In the genomic region with DNA sequence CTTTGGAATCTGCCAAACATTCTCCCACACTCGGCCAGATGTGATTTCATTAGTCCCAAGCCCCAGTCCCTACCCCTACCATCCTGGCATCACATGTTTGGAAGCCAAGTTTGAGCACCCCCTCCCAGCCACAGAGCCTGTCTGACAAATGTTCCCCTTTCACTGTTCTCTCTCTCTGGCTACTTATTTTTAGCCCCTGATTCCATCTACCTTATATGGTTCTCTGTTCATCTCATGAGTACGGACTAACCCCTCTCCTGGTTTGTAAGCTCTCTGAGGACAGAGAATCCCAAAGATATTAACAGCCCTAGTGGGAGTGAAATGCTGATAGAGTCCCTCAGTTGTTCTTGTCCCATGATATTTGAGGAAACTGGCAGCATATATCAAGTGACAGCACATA, we compare ENCODE assay signal across 21 mouse cellular contexts. TPM values are rescaled to one million over a fixed set of nuclear protein-coding genes. Genes with fewer than 3 reads are reported as not detected.
A peak's percentile ranks its signal among the peaks of the same experiment; 100 is the strongest.
DNase-seq lines count a peak whose midpoint lies in the region; ATAC-seq and TF ChIP-seq lines count a peak whose summit lies in the region.
"Had no signal": no experiment of that assay in that cellular context is flagged by ENCODE, and none has a peak within 500 bp of the region (broad histone marks: within the 10 kb centered on the region; RNA-seq: fewer than 3 reads in every experiment).

No protein-coding gene starts in this region.

- no peak overlapping the region for H3K4me3 ChIP-seq in limb, embryonic 14.5 days (replicated peaks; ENCODE audit: low read length)
- no peak overlapping the region for H3K4me3 ChIP-seq in limb, embryonic 10.5 days
- no peak overlapping the region for H3K4me3 ChIP-seq in layer of hippocampus, adult 2 months
- H3K4me3 ChIP-seq in hindbrain, embryonic 11.5 days (ENCODE audit: low read depth, low read length), result no peak overlapping the region
- no peak overlapping the region for H3K4me3 ChIP-seq in lung, postnatal 0 days (ENCODE audit: low read depth, low read length)
- no peak overlapping the region for H3K4me3 ChIP-seq in lung, adult 2 months (replicated peaks; ENCODE audit: extremely low read depth, low read depth, low read length)
- H3K4me3 ChIP-seq: kidney, embryonic 15.5 days; limb, embryonic 13.5 days; midbrain, embryonic 12.5 days; neural tube, embryonic 13.5 days had no signal

- TF ChIP-seq EP300 in lung, postnatal 0 days (IDR thresholded peaks at IDR 0.05), result no peak

- 71% methylated on average over 2 of the region's 2 CpGs for WGBS in limb, embryonic 14.5 days
- 90% methylated on average over 2 of the region's 2 CpGs for WGBS in limb, embryonic 10.5 days
- WGBS in hindbrain, embryonic 11.5 days, result 85% methylated on average over 2 of the region's 2 CpGs
- WGBS in lung, postnatal 0 days, result 74% methylated on average over 2 of the region's 2 CpGs
- 85% methylated on average over 2 of the region's 2 CpGs for WGBS in lung, adult 2 months

- H3K9ac ChIP-seq in limb, embryonic 14.5 days (ENCODE audit: low read depth, low read length, severe bottlenecking), result no peak overlapping the region
- H3K9ac ChIP-seq in hindbrain, embryonic 11.5 days (ENCODE audit: low read depth, low read length), result no peak overlapping the region
- H3K9ac ChIP-seq in lung, postnatal 0 days (replicated peaks; ENCODE audit: low read depth), result no peak overlapping the region
- H3K9ac ChIP-seq: kidney, embryonic 15.5 days; limb, embryonic 13.5 days; liver, embryonic 14.5 days; midbrain, embryonic 12.5 days; neural tube, embryonic 13.5 days had no signal

- intact Hi-C loops in heart, postnatal 36 days (cut with DNase I), result no loop called here

- no peaks in the 10 kb centered on the region for H3K9me3 ChIP-seq in limb, embryonic 14.5 days (ENCODE audit: control insufficient read depth, low read length)
- no peaks in the 10 kb centered on the region for H3K9me3 ChIP-seq in limb, embryonic 10.5 days (replicated peaks)
- H3K9me3 ChIP-seq in hindbrain, embryonic 11.5 days (ENCODE audit: control insufficient read depth, low read length), result no peaks in the 10 kb centered on the region
- H3K9me3 ChIP-seq in lung, postnatal 0 days (ENCODE audit: low read length), result no peaks in the 10 kb centered on the region
- H3K9me3 ChIP-seq: kidney, embryonic 15.5 days; limb, embryonic 13.5 days; midbrain, embryonic 12.5 days; neural tube, embryonic 13.5 days had no signal

- H3K4me2 ChIP-seq in limb, embryonic 14.5 days (replicated peaks; ENCODE audit: low read depth, low read length, severe bottlenecking), result no peak overlapping the region
- no peak overlapping the region for H3K4me2 ChIP-seq in hindbrain, embryonic 11.5 days (replicated peaks; ENCODE audit: low read depth, low read length)
- no peak overlapping the region for H3K4me2 ChIP-seq in lung, postnatal 0 days (replicated peaks; ENCODE audit: low read depth, low read length)
- H3K4me2 ChIP-seq: kidney, embryonic 15.5 days; limb, embryonic 13.5 days; midbrain, embryonic 12.5 days; neural tube, embryonic 13.5 days had no signal

- ATAC-seq in limb, embryonic 14.5 days (ENCODE audit: low FRiP score, low read depth), result peak; percentile 35; the same call in 1 of the 2 replicates
- no peak for ATAC-seq in hindbrain, embryonic 11.5 days (ENCODE audit: low FRiP score)
- ATAC-seq in lung, postnatal 0 days, result no peak
- ATAC-seq: hindbrain, embryonic 16.5 days; intestine, postnatal 0 days had no signal

- peaks cover 11% of the 10 kb centered on the region for H3K4me1 ChIP-seq in limb, embryonic 14.5 days (ENCODE audit: control insufficient read depth, insufficient read depth, low read length)
- no peaks in the 10 kb centered on the region for H3K4me1 ChIP-seq in limb, embryonic 10.5 days
- no peaks in the 10 kb centered on the region for H3K4me1 ChIP-seq in hindbrain, embryonic 11.5 days (replicated peaks; ENCODE audit: control insufficient read depth, insufficient read depth, low read length)
- H3K4me1 ChIP-seq in lung, postnatal 0 days (ENCODE audit: insufficient read depth, low read depth, low read length), result peaks cover 10% of the 10 kb centered on the region; the same call in 1 of the 2 replicates
- peaks cover 4% of the 10 kb centered on the region; the same call in 1 of the 2 replicates for H3K4me1 ChIP-seq in lung, adult 2 months (ENCODE audit: control insufficient read depth, insufficient read depth, low read length)
- H3K4me1 ChIP-seq: neural tube, embryonic 13.5 days had no signal

- H3K27ac ChIP-seq in limb, embryonic 14.5 days (replicated peaks; ENCODE audit: low read depth, low read length), result no peak overlapping the region
- no peak overlapping the region for H3K27ac ChIP-seq in limb, embryonic 10.5 days
- H3K27ac ChIP-seq in layer of hippocampus, adult 2 months, result peak overlapping the region; percentile 67
- no peak overlapping the region for H3K27ac ChIP-seq in hindbrain, embryonic 11.5 days (ENCODE audit: low read depth, low read length)
- H3K27ac ChIP-seq in lung, postnatal 0 days (ENCODE audit: low read length), result no peak overlapping the region
- H3K27ac ChIP-seq: kidney, embryonic 15.5 days; limb, embryonic 13.5 days; liver, embryonic 14.5 days; midbrain, embryonic 12.5 days; neural tube, embryonic 13.5 days had no signal

- TF ChIP-seq POLR2A in limb, embryonic 14.5 days (IDR thresholded peaks at IDR 0.05; ENCODE audit: borderline replicate concordance, extremely low read depth, insufficient read depth, insufficient read length), result no peak
- TF ChIP-seq POLR2A in lung, adult 2 months (IDR thresholded peaks at IDR 0.05; ENCODE audit: borderline replicate concordance, extremely low read depth, low read depth, low read length), result no peak

- DNase-seq in heart, adult 11 months, result peak; percentile 94
- DNase-seq in heart, postnatal 36 days, result no peak
- DNase-seq in limb, embryonic 14.5 days (ENCODE audit: low spot score), result no peak
- DNase-seq in limb, embryonic 10.5 days (ENCODE audit: low spot score), result no peak
- peak in 1 of 2 experiments; percentile 20 for DNase-seq in layer of hippocampus, adult 2 months (ENCODE audit: low spot score in 2 of 2)
- no peak for DNase-seq in hindbrain, embryonic 11.5 days (ENCODE audit: low spot score)
- no peak for DNase-seq in lung, postnatal 0 days (ENCODE audit: low spot score)
- no peak for DNase-seq in lung, adult 2 months
- DNase-seq: adrenal gland, postnatal 25 days; cerebellum, adult 2 months; cerebellum, postnatal 36 days; gastrocnemius, postnatal 25 days; kidney, postnatal 4 days; right cerebral cortex, postnatal 14 days had no signal

- TF ChIP-seq CTCF in layer of hippocampus, adult 2 months (conservative IDR thresholded peaks at IDR 0.05), result no peak
- no peak for TF ChIP-seq CTCF in lung, postnatal 0 days (IDR thresholded peaks at IDR 0.05)
- TF ChIP-seq CTCF in lung, adult 2 months (IDR thresholded peaks at IDR 0.05; ENCODE audit: insufficient read depth, low read length), result no peak

- H3K27me3 ChIP-seq in limb, embryonic 14.5 days (ENCODE audit: control insufficient read depth, insufficient read depth, low read length), result no peaks in the 10 kb centered on the region
- H3K27me3 ChIP-seq in limb, embryonic 10.5 days (ENCODE audit: low read depth, poor library complexity, severe bottlenecking), result no peaks in the 10 kb centered on the region
- H3K27me3 ChIP-seq in hindbrain, embryonic 11.5 days (ENCODE audit: control insufficient read depth, insufficient read depth, low read length), result no peaks in the 10 kb centered on the region
- no peaks in the 10 kb centered on the region for H3K27me3 ChIP-seq in lung, postnatal 0 days (replicated peaks; ENCODE audit: insufficient read depth, low read length)
- H3K27me3 ChIP-seq: kidney, embryonic 15.5 days; limb, embryonic 13.5 days; midbrain, embryonic 12.5 days; neural tube, embryonic 13.5 days had no signal

- no peaks in the 10 kb centered on the region for H3K36me3 ChIP-seq in limb, embryonic 14.5 days (ENCODE audit: control insufficient read depth, insufficient read depth, low read length)
- H3K36me3 ChIP-seq in limb, embryonic 10.5 days, result no peaks in the 10 kb centered on the region
- no peaks in the 10 kb centered on the region for H3K36me3 ChIP-seq in hindbrain, embryonic 11.5 days (ENCODE audit: control insufficient read depth, insufficient read depth, low read length)
- H3K36me3 ChIP-seq in lung, postnatal 0 days (ENCODE audit: insufficient read depth, low read length), result no peaks in the 10 kb centered on the region
- H3K36me3 ChIP-seq: kidney, embryonic 15.5 days; limb, embryonic 13.5 days; midbrain, embryonic 12.5 days; neural tube, embryonic 13.5 days had no signal

RNA-seq across cellular contexts. Expression of gene Srl, which starts 30.2 kb away (rescaled TPM):
- 1,000 to 10,000 TPM in 1 of 2 experiments, 100 to 1,000 TPM in 1; 873 to 1,040 TPM for total RNA-seq in heart, postnatal 36 days (2021)
- polyA plus RNA-seq in limb, embryonic 14.5 days (2012; rRNA removed), result 40.7 and 44.2 TPM in 2 replicates
- 47.3 and 53.7 TPM in 2 replicates for polyA plus RNA-seq in limb, embryonic 14.5 days (2014; fragmentation: Nextera tagmentation; extraction: Ambion mirVana)
- polyA plus RNA-seq in limb, embryonic 10.5 days (2016; fragmentation: Nextera tagmentation; extraction: Ambion mirVana), result 29.4 and 34.3 TPM in 2 replicates
- 10 to 100 TPM; 13.2 to 14.9 TPM for total RNA-seq in layer of hippocampus, adult 2 months (2021)
- polyA plus RNA-seq in hindbrain, embryonic 11.5 days (2014; fragmentation: Nextera tagmentation; extraction: Ambion mirVana), result 21.2 and 26.9 TPM in 2 replicates
- 5.5 and 6.6 TPM in 2 replicates for polyA plus RNA-seq in lung, postnatal 0 days (2015; fragmentation: Nextera tagmentation; extraction: Ambion mirVana)
- polyA plus RNA-seq in lung, adult 2 months (2012; rRNA removed), result 3.6 and 12.6 TPM in 2 replicates

RNA-seq across cellular contexts. Expression of gene Tfap4, which starts 48.3 kb away (rescaled TPM):
- total RNA-seq in heart, postnatal 36 days (2021), result 1 to 10 TPM; 4.4 to 4.6 TPM
- 29.9 and 31.5 TPM in 2 replicates for polyA plus RNA-seq in limb, embryonic 14.5 days (2012; rRNA removed)
- 19.6 and 22.8 TPM in 2 replicates for polyA plus RNA-seq in limb, embryonic 14.5 days (2014; fragmentation: Nextera tagmentation; extraction: Ambion mirVana)
- polyA plus RNA-seq in limb, embryonic 10.5 days (2016; fragmentation: Nextera tagmentation; extraction: Ambion mirVana), result 41.4 and 48.5 TPM in 2 replicates
- total RNA-seq in layer of hippocampus, adult 2 months (2021), result 1 to 10 TPM; 5.3 to 6.8 TPM
- polyA plus RNA-seq in hindbrain, embryonic 11.5 days (2014; fragmentation: Nextera tagmentation; extraction: Ambion mirVana), result 16.1 TPM in 2 replicates
- 5.7 and 6.4 TPM in 2 replicates for polyA plus RNA-seq in lung, postnatal 0 days (2015; fragmentation: Nextera tagmentation; extraction: Ambion mirVana)
- polyA plus RNA-seq in lung, adult 2 months (2012; rRNA removed), result 6.0 and 6.9 TPM in 2 replicates
